Mouse (Mus musculus) gastrocnemius, postnatal 14 days (tissue): Measurements from ENCODE around the gene Odf3l1. TPM values are rescaled to one million over a fixed set of nuclear protein-coding genes. Genes with fewer than 3 reads are reported as not detected.

Experiments used
- DNase-seq: peaks from one replicate; pipeline ENCODE4 v3.0.0; 2021; ENCODE audit warnings: mixed read lengths
- intact Hi-C: fragments of 180-260 bp; cut with DNase I; formaldehyde crosslinking; loops from one replicate; pipeline ENCODE4 v1.15.1; 2025; ENCODE audit warnings: low total_unique reads
- total RNA-seq, 2 experiments: library from RNA; stranded (reverse); gene quantifications; 2 replicates each; pipeline ENCODE4 v1.2.3; 2021

Odf3l1 gene
- total RNA-seq, 2 experiments from 2014 or later = 0.80 TPM; not detected in 1

- intact Hi-C loops = no loop called here
- peak; percentile 52 for DNase-seq
These were observed 7.0 kb downstream of the Odf3l1 start for GRCm38 (mm10) chr9:56857463-56857862.

- peak; percentile 72 for DNase-seq
- intact Hi-C loops = no loop called here
These were observed 12.7 kb downstream of the Odf3l1 start for GRCm38 (mm10) chr9:56851778-56852177.

DNA sequence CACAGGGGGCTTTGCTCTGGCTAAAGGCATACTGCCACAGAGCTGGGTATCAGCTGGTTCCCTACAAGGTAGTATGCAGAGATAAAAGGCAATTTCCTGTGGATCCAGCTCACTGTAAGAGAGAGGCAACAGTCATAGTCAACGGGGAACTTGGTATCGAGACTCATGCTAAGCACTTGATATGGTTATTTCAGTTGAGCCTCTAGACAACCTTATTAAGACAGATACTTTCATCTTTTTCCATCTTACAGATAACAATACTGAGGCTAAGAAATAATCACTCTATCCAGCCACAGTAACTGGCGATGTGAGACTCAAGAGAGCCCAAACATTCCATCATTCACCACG lies 13.6 kb downstream of the Odf3l1 start:
- intact Hi-C loops = no loop called here
- DNase-seq = no peak

GRCm38 (mm10) chr9:56850128-56850904 lies 14.2 kb downstream of the Odf3l1 start:
- peak; percentile 48 for DNase-seq
- intact Hi-C loops = no loop called here

DNA sequence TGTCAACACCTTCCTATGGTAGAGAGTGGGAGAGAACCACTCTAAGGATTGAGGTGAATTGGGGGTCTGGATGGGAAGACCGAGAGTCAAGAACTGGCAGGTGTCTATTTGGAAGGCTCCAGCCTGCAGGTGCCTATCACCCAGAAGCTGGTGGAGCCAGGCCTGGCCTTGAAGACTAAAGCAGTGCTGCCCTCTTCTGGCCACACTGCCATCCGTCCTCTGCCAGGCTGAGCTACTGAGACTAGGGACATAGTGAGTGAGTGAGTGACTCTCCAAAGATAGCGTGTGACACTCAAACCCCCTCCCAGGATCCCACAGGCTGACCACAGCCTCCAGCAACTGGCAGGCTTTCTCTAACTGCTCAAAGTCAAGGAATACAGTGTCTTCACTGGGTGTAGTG lies 17.0 kb downstream of the Odf3l1 start:
- DNase-seq = peak; percentile 69
- intact Hi-C loops = no loop called here

GRCm38 (mm10) chr9:56844644-56845043 lies 19.8 kb downstream of the Odf3l1 start:
- DNase-seq = no peak
- intact Hi-C loops = loop anchor here (2.0 kb wide), 1 partner anchor 44 kb away; no protein-coding TSS in a partner anchor

DNA sequence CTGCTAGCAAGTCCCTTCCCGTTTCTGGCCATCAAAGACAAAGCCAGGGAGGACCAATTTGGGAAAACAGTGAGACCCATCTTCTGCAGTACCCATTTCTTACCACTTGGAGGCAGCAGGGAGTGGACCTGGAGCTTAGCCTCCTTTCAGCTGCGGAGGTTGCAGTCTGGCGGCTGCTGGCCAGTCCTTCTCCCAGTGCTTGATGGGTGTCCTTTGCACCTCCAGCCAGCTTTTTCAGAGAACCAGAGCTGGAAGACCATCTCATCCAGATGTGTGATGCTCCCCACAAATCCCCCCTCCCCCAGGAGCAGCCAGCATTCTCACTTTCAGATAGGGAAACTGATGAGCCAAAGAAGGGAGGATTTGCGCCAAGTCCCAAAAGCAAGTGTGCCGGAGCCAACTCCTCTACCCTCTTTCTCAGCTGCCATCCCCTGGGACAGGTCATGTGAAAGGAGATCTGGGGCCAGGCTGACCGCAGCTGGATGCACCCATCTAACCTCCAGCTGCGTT lies 20.7 kb downstream of the Odf3l1 start:
- intact Hi-C loops = loop anchor here (2.0 kb wide), 1 partner anchor 45 kb away; no protein-coding TSS in a partner anchor
- DNase-seq = peak; percentile 82

DNA sequence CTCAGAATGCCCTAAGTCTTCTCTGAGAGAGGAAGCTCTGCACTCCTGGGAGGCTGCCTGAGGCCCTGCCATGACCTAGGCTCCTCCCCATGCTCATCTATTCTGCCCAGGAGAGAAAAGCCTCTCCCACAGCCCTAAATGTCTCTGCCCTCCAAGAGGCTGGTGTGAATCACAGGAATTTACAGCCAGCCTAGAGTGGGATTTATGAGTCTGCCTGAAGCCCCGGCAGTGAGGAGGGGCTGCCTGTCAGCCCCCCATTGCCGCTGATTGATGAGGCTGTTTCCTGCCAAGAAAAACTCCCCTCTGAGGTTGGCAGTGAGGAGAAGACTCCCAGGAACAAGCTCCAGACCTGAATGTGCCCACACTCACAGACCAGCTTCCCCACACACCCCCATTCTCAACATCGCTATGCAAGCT lies 22.2 kb downstream of the Odf3l1 start:
- no peak for DNase-seq
- intact Hi-C loops = no loop called here

- intact Hi-C loops = no loop called here
- no peak for DNase-seq
These were observed 22.6 kb downstream of the Odf3l1 start for GRCm38 (mm10) chr9:56841864-56842263.

DNA sequence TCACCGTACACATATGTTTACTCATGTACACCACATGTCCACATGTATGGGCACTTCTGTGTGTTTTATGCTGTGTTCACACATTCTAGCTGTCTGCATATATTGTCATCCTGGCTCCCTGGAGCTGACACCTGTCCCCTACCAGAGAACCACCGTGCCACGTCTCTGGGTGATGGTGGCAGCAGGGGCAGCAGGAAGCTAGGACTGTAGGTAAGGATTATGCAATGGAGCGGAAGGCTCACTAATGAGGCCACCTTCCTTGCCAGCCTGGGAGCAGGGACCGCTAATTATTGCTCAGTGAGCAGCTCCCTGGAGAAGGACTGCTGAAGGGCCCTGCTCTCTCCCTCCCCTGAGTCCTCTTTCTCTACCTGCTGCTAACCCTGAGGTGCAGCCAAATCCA lies 23.8 kb downstream of the Odf3l1 start:
- no peak for DNase-seq
- intact Hi-C loops = no loop called here

- DNase-seq = no peak
- intact Hi-C loops = no loop called here
These were observed 29.3 kb downstream of the Odf3l1 start for GRCm38 (mm10) chr9:56835152-56835551.

GRCm38 (mm10) chr9:56832900-56833299 lies 31.6 kb downstream of the Odf3l1 start:
- intact Hi-C loops = no loop called here
- DNase-seq = peak; percentile 40

DNA sequence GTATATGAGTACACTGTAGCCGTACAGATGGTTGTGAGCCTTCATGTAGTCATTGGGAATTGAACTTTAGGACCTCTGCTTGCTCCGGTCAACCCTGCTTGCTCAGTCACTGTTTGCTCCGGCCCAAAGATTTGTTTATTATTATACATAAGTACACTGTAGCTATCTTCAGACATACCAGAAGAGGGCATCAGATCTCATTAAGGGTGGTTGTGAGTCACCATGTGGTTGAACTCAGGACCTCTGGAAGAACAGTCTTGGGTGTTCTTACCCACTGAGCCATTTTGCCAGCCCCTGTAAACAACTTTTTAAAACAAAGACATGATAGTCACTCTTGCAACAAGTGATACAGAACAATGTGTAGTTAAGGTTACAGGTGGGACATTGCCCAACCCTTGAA lies 32.6 kb downstream of the Odf3l1 start:
- intact Hi-C loops = no loop called here
- DNase-seq = no peak

DNA sequence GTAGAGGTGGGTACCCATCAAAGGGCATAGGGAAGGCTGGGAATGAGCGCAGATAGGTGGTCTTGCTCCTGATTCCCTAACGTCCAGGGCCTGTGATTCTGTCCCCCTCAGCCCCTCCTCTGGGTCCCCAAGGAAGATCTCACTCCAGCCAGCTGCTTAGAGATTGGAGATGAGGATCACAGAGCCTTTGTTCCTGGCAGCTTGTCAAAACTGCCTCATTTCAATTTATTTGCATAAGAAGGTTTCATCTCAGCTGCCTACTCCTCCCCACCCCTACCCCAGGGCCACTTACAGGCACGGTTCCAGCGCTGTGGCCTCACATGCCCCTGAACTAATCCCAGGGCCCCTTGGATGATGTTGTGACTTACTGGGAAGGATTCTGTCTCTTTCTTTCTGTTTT lies 34.3 kb downstream of the Odf3l1 start:
- intact Hi-C loops = no loop called here
- peak; percentile 79 for DNase-seq

- intact Hi-C loops = no loop called here
- no peak for DNase-seq
These were observed 35.6 kb downstream of the Odf3l1 start for GRCm38 (mm10) chr9:56828841-56829240.

- intact Hi-C loops = no loop called here
- DNase-seq = no peak
These were observed 36.3 kb downstream of the Odf3l1 start for GRCm38 (mm10) chr9:56828146-56828545.

DNA sequence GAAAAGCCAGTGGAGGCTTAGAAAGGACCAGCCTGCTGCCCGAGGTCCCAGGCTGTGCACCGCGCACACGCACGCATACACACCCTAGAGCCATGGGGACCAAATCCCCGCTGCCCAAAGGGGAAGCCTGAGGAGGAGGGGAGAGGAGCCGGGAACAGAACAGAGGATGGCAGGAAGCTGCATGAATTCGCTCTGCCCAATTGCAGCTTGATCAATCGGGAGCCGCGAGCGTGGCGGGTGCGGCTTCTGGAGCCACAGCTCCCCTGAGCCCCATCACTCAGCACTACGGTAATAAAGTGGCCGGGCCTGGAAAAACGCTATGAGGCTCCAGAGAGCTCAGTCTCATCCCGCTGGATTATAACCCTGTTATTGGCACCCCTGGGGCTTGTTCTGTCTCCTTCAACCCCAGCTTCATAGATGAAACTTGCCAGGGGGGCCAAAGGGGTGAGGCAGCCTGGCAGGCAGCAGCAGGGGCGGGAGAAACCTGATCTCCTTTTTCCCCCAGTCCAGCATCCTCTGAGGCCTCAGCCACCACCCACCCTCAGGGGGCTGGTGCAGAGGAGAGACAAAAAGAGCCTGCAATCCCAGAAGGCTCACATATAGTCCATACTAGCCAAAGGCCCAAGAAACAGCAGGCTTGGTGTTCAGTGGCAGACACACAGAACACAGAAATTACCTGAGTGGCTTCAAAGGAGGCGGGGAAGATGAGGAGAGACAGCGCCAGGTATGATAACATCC lies 38.8 kb downstream of the Odf3l1 start:
- DNase-seq = no peak
- intact Hi-C loops = no loop called here

DNA sequence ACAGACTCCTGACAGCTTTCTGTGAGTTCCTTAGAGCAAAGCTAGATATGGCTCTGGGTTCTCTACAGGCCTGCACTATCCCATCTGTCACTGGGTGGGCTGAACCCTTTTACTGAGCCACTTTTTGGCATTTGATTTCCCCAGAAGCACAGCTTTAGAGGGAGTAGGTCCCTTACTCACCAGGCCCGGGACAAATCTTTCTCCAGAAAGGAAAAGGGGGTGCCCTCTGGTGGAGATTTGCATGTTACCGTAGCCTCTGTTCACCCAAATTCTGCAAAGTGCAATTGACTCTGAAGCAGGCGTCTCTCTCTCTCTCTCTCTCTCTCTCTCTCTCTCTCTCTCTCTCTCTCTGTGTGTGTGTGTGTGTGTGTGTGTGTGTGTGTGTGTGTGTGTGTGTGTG lies 39.6 kb downstream of the Odf3l1 start:
- intact Hi-C loops = no loop called here
- DNase-seq = no peak

GRCm38 (mm10) chr9:56810916-56811315 lies 53.6 kb downstream of the Odf3l1 start:
- no peak for DNase-seq
- intact Hi-C loops = no loop called here

GRCm38 (mm10) chr9:56807990-56808389 lies 56.5 kb downstream of the Odf3l1 start:
- intact Hi-C loops = no loop called here
- no peak for DNase-seq

GRCm38 (mm10) chr9:56803146-56803545 lies 61.3 kb downstream of the Odf3l1 start:
- no peak for DNase-seq
- intact Hi-C loops = no loop called here
